Mouse (Mus musculus): ENCODE results near the gene Bub1.

DNA sequence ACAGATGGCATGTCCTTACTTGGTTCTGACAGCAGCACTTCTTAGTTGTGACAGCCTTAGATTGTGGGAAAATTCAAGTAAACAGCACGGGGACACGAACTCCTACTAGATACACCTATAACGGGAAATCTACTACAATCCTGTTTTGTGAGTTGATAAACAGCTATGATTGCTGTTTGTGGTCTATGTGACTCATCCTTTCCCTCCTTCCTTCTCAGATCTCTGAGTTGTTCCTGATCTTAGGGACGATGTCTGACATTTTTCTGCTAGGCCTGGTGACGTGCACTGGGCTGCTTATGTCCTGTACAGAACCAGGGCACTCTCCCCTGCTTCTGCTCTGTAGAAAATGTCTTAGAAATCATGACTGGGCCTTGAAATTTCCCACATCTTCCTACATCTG, 70.1 kb downstream of the Bub1 start:
- TF ChIP-seq CTCF (IDR thresholded peaks at IDR 0.05; ENCODE audit: insufficient read depth, low read length) (no peak), POLR2A (IDR thresholded peaks at IDR 0.05; ENCODE audit: borderline replicate concordance, extremely low read depth, low read depth, low read length) (no peak)

Measured in lung, adult 2 months (tissue).